Mouse (Mus musculus): ENCODE results near the gene Rtf1. TPM values are rescaled to one million over a fixed set of nuclear protein-coding genes. Genes with fewer than 3 reads are reported as not detected.

Rtf1 gene
- polyA plus RNA-seq, 1 experiment from 2014 or later: 70.9 TPM

DNA sequence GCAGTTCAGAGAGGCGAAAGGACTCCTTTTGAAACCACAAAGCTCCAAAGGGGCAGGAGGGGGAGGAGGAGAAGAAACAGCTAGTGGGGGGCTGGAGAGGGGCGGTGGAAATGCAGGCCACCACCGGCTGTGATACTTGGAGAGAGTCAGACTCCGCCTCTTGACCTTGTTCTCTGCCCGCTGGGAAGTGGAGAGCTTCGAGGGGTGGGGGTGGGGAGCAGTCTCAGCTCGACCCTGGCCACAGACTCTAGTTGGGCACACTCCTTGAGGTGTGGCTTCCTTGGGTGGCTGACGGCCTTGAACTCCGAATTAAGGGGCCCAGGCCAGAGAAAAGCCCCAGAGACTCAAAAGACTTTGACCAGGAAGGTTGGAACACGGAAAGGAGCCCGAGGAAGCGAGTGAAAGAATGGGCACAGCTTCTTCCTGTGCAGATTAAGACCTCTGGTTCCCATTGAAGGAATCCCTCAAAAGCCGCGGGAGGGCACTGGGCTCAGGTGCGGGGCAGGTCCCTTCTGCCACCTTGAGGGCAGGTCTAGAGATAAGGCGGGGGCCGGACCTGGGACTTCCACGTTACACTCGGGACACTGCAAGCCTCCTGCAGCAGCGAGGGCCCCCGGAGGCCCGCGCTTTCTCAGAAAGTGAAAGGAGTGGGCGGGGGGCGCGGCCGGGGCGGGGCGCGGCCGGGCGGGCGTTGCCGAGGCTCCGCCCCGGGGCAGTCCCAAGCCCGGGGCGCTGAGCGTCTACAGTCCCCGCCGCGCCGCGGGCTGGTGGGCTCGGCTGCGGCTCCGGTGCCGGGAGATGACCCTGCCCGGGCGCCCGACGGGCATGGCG is 66.9 kb downstream of the Rtf1 start, which contains the start of gene Itpka:
TSS of gene Itpka (plus strand) at position 757 of the 831 bp plus-strand sequence.
- H3K4me1 ChIP-seq: peaks cover 33% of the 10 kb centered on the region
- H3K4me3 ChIP-seq: peak within 1 kb of the TSS; percentile 60
- ATAC-seq (ENCODE audit: low FRiP score, low read depth): peak; percentile 64
- peaks cover 62% of the 10 kb centered on the region for H3K27me3 ChIP-seq (replicated peaks)
- H3K9me3 ChIP-seq: no peaks in the 10 kb centered on the region
- peak within 1 kb of the TSS; percentile 32; the same call in 1 of the 2 replicates for H3K27ac ChIP-seq
- peak within 1 kb of the TSS; percentile 69 for H3K9ac ChIP-seq
- H3K4me2 ChIP-seq (replicated peaks): peak within 1 kb of the TSS; percentile 99
- no peaks in the 10 kb centered on the region for H3K36me3 ChIP-seq
- WGBS: under 1% methylated on average over 52 of the region's 53 CpGs

DNA sequence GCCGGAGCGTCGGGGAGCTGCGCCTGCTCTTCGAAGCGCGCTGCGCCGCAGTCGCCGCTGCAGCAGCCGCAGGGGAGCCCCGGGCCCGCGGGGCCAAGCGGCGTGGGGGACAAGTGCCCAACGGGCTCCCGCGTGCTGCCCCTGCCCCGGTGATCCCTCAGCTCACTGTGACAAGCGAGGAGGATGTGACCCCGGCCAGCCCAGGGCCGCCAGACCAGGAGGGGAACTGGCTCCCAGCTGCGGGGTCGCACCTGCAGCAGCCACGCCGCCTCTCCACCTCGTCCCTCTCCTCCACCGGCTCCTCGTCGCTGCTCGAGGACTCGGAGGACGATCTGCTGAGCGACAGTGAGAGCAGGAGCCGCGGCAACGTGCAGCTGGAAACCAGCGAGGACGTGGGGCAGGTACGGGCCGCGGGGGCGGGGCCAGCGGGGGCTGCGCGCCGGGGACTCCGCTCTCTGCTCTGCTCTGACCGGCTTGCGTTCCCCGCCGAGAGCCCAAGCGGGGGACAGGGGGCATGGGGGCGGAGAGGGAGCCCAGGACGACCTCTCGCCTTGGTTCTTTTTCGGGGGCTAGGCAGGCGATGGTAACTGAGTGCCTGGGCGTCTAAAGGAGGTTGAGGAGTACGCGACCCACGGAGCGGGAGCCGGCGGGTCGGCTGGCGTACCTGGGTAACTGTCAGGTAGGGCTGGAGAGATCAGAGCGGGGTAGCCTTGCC is 67.8 kb downstream of the Rtf1 start:
- peak; percentile 57 for ATAC-seq (ENCODE audit: low FRiP score, low read depth)
- Histone ChIP-seq H3K4me3 (peak overlapping the region; percentile 60), H3K9ac (peak overlapping the region; percentile 69), H3K9me3 (no peaks in the 10 kb centered on the region), H3K36me3 (no peaks in the 10 kb centered on the region), H3K27ac (no peak overlapping the region), H3K4me1 (peaks cover 33% of the 10 kb centered on the region), H3K27me3 (replicated peaks) (peaks cover 62% of the 10 kb centered on the region), H3K4me2 (replicated peaks) (peak overlapping the region; percentile 99)
- WGBS: under 1% methylated on average over 70 of the region's 70 CpGs

DNA sequence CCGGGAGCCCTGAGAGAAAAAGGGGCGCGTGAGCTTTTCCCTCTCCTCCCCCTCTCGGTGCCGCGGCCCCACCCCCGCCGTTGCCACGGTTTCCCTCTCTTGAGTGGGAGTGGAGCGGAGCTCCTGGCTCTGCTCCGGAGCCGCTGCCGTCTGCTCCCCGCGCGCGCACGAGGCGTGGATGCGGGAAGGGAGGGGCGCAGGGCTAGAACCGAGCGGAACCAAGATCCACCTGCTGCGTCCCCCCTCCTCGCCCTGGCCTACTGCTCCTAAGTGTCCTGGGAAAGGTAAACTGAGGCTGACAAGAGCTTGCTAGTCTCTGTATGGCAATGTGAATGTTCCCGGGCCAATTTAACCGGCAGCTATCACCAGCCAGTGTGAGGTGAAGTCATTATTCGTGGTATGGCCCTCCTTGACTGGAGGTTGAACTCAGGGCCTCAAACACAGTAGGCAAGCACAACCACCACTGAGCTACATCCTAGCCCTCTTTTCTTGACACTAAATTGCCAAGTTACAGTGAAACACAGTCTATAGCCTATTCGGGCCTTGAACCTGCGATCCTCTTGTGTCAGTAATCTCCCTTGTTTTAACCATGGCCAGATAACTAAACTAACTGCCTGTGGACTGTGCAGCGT is 68.4 kb downstream of the Rtf1 start:
- peak overlapping the region; percentile 99 for H3K4me2 ChIP-seq (replicated peaks)
- peak overlapping the region; percentile 60 for H3K4me3 ChIP-seq
- peaks cover 33% of the 10 kb centered on the region for H3K4me1 ChIP-seq
- H3K27ac ChIP-seq: no peak overlapping the region
- H3K9ac ChIP-seq: peak overlapping the region; percentile 69
- peaks cover 64% of the 10 kb centered on the region for H3K27me3 ChIP-seq (replicated peaks)
- no peak for ATAC-seq (ENCODE audit: low FRiP score, low read depth)
- WGBS: 6% methylated on average over 27 of the region's 31 CpGs
- H3K36me3 ChIP-seq: no peaks in the 10 kb centered on the region
- H3K9me3 ChIP-seq: no peaks in the 10 kb centered on the region

DNA sequence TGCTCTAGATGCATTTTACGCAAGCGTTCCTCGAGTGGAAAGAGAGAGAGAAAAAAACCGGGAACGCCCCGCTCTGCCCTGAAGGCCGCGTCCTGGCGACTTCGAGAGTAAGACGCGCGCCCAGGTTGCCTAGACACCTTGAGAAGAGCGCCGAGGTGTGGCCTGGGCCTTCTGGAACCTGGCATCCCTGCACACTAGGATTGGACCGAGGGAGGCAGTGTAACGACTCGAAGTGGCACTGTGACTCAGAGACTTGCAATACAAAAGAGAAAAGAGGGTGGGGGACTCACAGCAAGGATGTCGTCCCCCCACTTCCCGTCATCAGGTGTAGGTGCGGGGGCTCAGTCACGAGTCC is 68.9 kb downstream of the Rtf1 start:
- H3K4me2 ChIP-seq (replicated peaks): peak overlapping the region; percentile 47
- peaks cover 64% of the 10 kb centered on the region for H3K27me3 ChIP-seq (replicated peaks)
- ATAC-seq (ENCODE audit: low FRiP score, low read depth): no peak
- H3K9me3 ChIP-seq: no peaks in the 10 kb centered on the region
- H3K9ac ChIP-seq: no peak overlapping the region
- H3K4me1 ChIP-seq: peaks cover 33% of the 10 kb centered on the region
- 5% methylated on average over 22 of the region's 22 CpGs for WGBS
- no peaks in the 10 kb centered on the region for H3K36me3 ChIP-seq
- peak overlapping the region; percentile 13; the same call in 1 of the 2 replicates for H3K4me3 ChIP-seq
- H3K27ac ChIP-seq: no peak overlapping the region

DNA sequence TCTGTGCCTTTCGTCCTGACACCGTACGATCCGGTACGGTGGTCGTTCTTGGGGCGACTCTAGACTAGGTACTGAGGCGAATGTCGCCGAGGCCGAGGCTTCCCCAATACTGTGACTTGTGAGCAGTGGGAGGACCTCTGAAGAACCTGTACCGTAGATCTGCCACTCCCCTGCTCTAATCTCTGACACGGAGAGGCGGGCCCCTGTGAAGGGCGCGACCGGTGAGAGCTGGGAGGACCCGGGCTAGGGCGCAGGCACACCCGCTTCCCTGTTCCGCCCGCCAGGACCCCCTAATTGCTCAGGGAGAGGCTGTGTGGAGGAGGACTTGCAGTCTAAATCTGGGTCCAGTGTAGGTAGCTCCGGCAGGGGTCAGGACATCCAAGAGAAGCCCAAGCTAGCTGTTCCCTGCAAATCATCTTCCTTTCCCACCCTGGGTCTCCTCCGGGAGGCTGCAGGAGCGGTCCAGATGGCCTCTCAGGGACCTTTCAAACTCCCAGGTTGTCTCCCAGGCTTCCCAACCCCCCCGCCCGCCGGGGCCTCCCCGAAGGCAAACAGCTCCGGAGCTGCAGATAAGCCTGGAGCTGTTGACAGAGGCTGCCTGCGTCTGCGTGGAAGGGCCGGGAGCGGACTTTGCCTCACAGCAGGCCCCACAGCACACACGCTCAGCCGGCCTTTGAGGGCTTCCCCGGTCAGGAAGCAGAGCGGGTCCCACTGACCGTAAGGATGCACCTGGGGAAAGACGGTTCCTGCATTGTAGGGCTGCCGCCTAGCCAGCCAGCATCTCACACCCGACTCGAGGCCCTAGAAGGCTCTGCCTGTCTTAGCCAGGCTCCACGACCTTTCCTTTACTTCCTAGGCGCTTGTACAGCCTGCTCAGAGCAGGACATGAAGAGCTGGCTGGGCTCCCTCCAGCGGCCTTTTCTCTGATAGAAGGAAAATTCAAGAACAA is 69.6 kb downstream of the Rtf1 start:
- Histone ChIP-seq H3K4me2 (replicated peaks) (peak overlapping the region; percentile 47), H3K27me3 (replicated peaks) (peaks cover 68% of the 10 kb centered on the region), H3K9ac (no peak overlapping the region), H3K36me3 (no peaks in the 10 kb centered on the region), H3K4me3 (peak overlapping the region; percentile 13), H3K27ac (no peak overlapping the region), H3K9me3 (no peaks in the 10 kb centered on the region), H3K4me1 (peaks cover 33% of the 10 kb centered on the region)
- no peak for ATAC-seq (ENCODE audit: low FRiP score, low read depth)
- WGBS: 3% methylated on average over 46 of the region's 46 CpGs

DNA sequence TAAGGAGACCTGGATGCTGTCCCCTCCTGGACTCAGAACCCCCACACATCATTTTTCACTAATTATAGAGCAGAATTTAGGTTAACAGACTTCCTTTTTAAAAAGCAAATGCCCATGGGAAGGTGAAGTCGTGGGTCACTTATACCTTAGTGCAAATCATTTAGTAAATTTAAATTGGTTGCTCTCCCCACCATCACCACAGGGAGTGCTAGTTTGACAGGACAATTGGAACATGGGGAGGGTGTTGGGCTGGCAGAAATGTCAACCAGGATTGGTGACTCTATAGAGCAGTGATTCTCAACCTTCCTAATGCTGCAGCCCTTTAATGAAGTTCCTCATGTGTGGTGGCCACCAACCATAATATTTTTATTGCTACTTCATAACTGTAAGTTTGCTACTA is 70.4 kb downstream of the Rtf1 start:
- Histone ChIP-seq H3K4me2 (replicated peaks) (no peak overlapping the region), H3K36me3 (no peaks in the 10 kb centered on the region), H3K4me3 (no peak overlapping the region), H3K4me1 (peaks cover 33% of the 10 kb centered on the region), H3K27ac (no peak overlapping the region), H3K9me3 (no peaks in the 10 kb centered on the region), H3K9ac (no peak overlapping the region), H3K27me3 (replicated peaks) (peaks cover 74% of the 10 kb centered on the region)
- 3% methylated on average over 1 of the region's 1 CpGs for WGBS
- no peak for ATAC-seq (ENCODE audit: low FRiP score, low read depth)

DNA sequence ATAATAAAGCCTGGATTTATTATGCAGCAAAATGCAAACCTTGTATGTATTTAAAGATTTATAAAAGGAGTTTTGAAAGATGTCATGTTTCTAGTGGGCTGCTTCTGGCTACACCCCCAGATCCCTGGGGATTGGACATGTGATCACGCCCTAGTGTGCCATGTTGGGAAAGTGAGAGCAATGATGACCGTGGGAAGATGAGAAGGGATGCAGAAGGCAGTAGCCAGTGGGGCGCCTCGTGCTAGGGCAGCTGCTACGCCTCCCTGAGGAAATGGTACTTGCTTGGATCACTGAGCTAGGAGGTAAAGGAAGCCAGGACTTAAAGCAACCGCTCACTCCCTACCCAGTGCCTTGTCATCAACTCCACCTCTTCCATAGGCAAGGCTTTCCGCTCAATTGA is 72.7 kb downstream of the Rtf1 start:
- Histone ChIP-seq H3K9me3 (no peaks in the 10 kb centered on the region), H3K4me3 (no peak overlapping the region), H3K27ac (no peak overlapping the region), H3K4me2 (replicated peaks) (no peak overlapping the region), H3K36me3 (no peaks in the 10 kb centered on the region), H3K27me3 (replicated peaks) (peaks cover 63% of the 10 kb centered on the region), H3K9ac (no peak overlapping the region), H3K4me1 (peaks cover 19% of the 10 kb centered on the region)
- 81% methylated on average over 7 of the region's 7 CpGs for WGBS
- no peak for ATAC-seq (ENCODE audit: low FRiP score, low read depth)

DNA sequence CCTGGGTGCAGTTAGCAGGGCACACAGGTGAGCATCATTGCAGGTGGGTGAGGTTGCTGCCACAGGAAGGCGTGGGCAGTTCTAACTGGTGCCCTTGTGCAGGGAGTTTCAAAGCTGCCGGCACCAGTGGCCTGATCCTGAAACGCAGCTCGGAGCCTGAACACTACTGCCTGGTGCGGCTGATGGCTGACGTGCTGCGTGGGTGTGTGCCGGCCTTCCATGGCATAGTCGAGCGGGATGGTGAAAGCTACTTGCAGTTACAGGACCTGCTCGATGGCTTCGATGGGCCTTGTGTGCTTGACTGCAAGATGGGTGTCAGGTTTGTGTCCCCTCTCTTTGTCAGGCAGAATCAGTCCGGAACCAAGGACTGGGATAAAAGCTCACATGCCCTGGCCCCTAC is 74.4 kb downstream of the Rtf1 start:
- ATAC-seq (ENCODE audit: low FRiP score, low read depth): no peak
- no peaks in the 10 kb centered on the region for H3K9me3 ChIP-seq
- H3K4me2 ChIP-seq (replicated peaks): no peak overlapping the region
- H3K36me3 ChIP-seq: no peaks in the 10 kb centered on the region
- 76% methylated on average over 13 of the region's 13 CpGs for WGBS
- peaks cover 4% of the 10 kb centered on the region for H3K4me1 ChIP-seq
- H3K27ac ChIP-seq: no peak overlapping the region
- no peak overlapping the region for H3K4me3 ChIP-seq
- no peak overlapping the region for H3K9ac ChIP-seq
- H3K27me3 ChIP-seq (replicated peaks): peaks cover 54% of the 10 kb centered on the region

DNA sequence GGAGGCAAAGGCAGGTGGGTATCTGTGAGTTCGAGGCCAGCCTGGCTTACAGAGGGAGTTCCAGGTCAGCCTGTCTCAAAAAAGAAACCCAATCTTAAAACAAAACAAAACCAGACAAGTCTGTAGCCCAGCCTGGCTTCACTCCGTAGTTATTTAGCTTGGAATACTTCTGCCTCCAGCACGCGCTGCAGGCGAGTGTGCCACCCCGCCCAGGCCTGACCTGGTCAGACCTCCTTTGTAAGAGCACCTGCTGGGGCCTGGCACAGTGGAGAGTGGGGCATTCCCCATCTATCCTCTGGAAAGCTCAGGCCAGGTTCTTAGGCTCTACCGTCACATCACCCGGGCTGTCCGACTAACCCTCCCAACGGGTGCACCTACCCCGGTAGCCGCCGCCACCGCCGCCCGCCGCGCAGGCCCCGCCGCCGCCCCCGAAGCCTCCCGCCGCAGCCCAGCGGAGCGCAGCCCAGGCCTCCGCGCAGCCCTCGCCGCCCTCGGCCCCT is 82.8 kb downstream of the Rtf1 start:
- H3K9me3 ChIP-seq: no peaks in the 10 kb centered on the region

DNA sequence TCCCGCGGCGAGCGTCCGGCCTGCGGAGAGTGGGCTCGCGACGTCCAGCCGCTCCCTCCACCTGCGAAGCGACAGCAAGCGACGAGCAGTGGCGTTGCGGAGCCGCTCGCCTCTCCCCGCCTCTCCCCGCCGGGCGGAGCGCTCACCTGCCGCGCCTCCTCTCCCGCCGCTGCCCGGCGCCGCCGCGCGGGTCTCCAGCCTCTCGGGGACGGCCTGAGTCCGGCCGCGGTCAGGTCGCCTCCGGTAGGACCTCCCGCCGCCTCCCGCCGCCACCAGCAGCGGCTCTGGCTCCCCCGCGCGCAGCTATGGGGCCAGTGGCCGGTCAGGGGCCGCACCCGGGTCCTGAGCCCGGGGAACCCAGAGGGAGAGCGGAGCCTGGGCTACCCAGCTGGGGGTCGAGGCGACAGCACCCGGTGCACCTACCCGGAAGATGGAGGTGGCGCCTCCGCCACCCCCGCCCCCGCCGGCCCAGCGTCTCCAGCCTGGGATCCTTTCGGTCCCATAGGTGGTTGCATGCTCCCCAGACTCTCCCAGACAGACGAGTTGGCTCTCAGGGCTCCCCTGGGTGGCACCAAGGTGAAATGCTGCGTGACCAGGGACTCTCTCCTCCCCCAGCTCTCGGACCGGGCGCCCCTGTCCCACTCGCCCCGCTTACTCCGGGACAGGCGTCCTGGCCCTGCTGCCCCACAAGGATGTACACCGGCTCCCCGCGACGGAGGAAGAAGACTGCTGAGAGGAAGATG is 83.4 kb downstream of the Rtf1 start:
- H3K4me3 ChIP-seq: peak overlapping the region; percentile 58
- H3K27ac ChIP-seq: no peak overlapping the region
- ATAC-seq (ENCODE audit: low FRiP score, low read depth): peak; percentile 48
- peaks cover 54% of the 10 kb centered on the region for H3K27me3 ChIP-seq (replicated peaks)
- peak overlapping the region; percentile 100 for H3K4me2 ChIP-seq (replicated peaks)
- peaks cover 20% of the 10 kb centered on the region for H3K4me1 ChIP-seq
- peak overlapping the region; percentile 64 for H3K9ac ChIP-seq
- under 1% methylated on average over 77 of the region's 77 CpGs for WGBS
- no peaks in the 10 kb centered on the region; the same call in 1 of the 2 replicates for H3K36me3 ChIP-seq
- H3K9me3 ChIP-seq: no peaks in the 10 kb centered on the region

More for the DNA sequence above, 82.8 kb downstream of the Rtf1 start:
- 2% methylated on average over 31 of the region's 31 CpGs for WGBS
- Histone ChIP-seq H3K4me2 (replicated peaks) (peak overlapping the region; percentile 100), H3K4me3 (peak overlapping the region; percentile 58), H3K27ac (no peak overlapping the region), H3K4me1 (peaks cover 20% of the 10 kb centered on the region), H3K27me3 (replicated peaks) (peaks cover 55% of the 10 kb centered on the region), H3K36me3 (no peaks in the 10 kb centered on the region), H3K9ac (peak overlapping the region; percentile 64)
- ATAC-seq (ENCODE audit: low FRiP score, low read depth): peak; percentile 58
